Mouse (Mus musculus) bone marrow, adult 2 months (tissue): ENCODE measurements around the gene Tubd1.

Experiments used
- CTCF ChIP-seq: fragments of 200-500 bp; IDR thresholded peaks from 2 replicates; pipeline ENCODE4 v1.5.1; 2011; ENCODE audit warnings: low read length, control low read depth; ENCODE audit not compliant: control insufficient read depth, insufficient read depth
- POLR2A ChIP-seq: fragments of 200-500 bp; IDR thresholded peaks from 2 replicates; pipeline ENCODE4 v1.6.1; 2011; ENCODE audit warnings: low read depth, mild to moderate bottlenecking, control low read depth, low read length, borderline replicate concordance; ENCODE audit not compliant: control insufficient read depth

GRCm38 (mm10) chr11:86607808-86608350, 63.1 kb downstream of the Tubd1 start:
- no peak for TF ChIP-seq CTCF
- TF ChIP-seq POLR2A = no peak
